Mouse (Mus musculus) MEL (cell line): ENCODE results near the gene Fbxo9.

ENCODE experiments used
- BHLHE40 ChIP-seq: IDR thresholded peaks from 2 replicates; pipeline ENCODE4 v1.6.1; 2012; ENCODE audit warnings: low read depth, mild to moderate bottlenecking, inconsistent platforms, low read length, improper control_type of control experiment, borderline replicate concordance
- CTCF ChIP-seq, 3 experiments: IDR thresholded peaks in 2 of 3; conservative IDR thresholded peaks in 1 of 3; 2 replicates each; pipeline ENCODE4 v1.5.1; 2011 to 2012; ENCODE audit warnings: low read length in 3 of 3, low read depth in 2 of 3, mild to moderate bottlenecking in 2 of 3, improper control_type of control experiment in 1 of 3, inconsistent platforms in 1 of 3, mixed read lengths in 1 of 3, moderate library complexity in 1 of 3; ENCODE audit not compliant: control insufficient read depth in 1 of 3, insufficient read depth in 1 of 3, poor library complexity in 1 of 3, severe bottlenecking in 1 of 3
- ETS1 ChIP-seq: IDR thresholded peaks from 2 replicates; pipeline ENCODE4 v1.6.1; 2012; ENCODE audit warnings: low read depth, mild to moderate bottlenecking, inconsistent platforms, low read length, improper control_type of control experiment, moderate library complexity
- GATA1 ChIP-seq: IDR thresholded peaks from 2 replicates; pipeline ENCODE4 v1.6.1; 2011; ENCODE audit warnings: low read depth, low read length, improper control_type of control experiment
- POLR2A ChIP-seq, 2 experiments: IDR thresholded peaks; 2 replicates each; pipeline ENCODE4 v1.6.1; 2011 to 2012; ENCODE audit warnings: low read length in 2 of 2, mild to moderate bottlenecking in 2 of 2, control low read depth in 1 of 2, improper control_type of control experiment in 1 of 2, low read depth in 1 of 2, moderate library complexity in 1 of 2; ENCODE audit not compliant: control insufficient read depth in 1 of 2, insufficient read depth in 1 of 2, poor library complexity in 1 of 2
- POLR2AphosphoS2 ChIP-seq: IDR thresholded peaks from 2 replicates; pipeline ENCODE4 v1.6.1; 2011; ENCODE audit warnings: low read length, improper control_type of control experiment
- POLR2AphosphoS5 ChIP-seq: IDR thresholded peaks from 2 replicates; pipeline ENCODE4 v1.6.1; 2012; ENCODE audit warnings: low read depth, borderline replicate concordance, mild to moderate bottlenecking, inconsistent platforms, low read length, moderate library complexity, mixed read lengths
- ZC3H11A ChIP-seq: IDR thresholded peaks from 2 replicates; pipeline ENCODE4 v1.6.1; 2012; ENCODE audit warnings: low read depth, mild to moderate bottlenecking, inconsistent platforms, low read length, improper control_type of control experiment
- ZNF384 ChIP-seq: IDR thresholded peaks from 2 replicates; pipeline ENCODE4 v1.6.1; 2012; ENCODE audit warnings: low read depth, mild to moderate bottlenecking, inconsistent platforms, low read length, improper control_type of control experiment

DNA sequence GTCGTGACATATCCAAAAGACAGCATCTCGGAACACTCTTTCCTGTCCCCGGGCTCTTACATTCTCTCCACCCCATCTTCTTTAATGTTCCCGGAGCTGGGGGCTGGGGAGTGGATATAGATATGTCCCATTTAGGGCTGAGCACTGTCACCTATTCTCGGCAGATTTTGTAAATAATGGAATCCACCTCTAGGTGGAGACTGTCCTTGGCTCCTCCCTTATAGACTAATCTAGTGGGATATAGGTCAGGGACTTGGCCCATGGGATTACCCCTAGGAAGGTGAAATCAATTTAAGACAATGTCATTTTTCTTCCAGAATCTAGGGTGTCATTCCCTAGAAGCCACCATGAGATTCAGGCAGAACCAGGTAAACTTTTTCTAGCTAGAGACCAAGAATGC lies 791 bp upstream of the Fbxo9 start:
- TF ChIP-seq ZC3H11A (no peak), POLR2A (IDR thresholded peaks at IDR 0.05; ENCODE audit: control insufficient read depth in 1 of 2, insufficient read depth in 1 of 2, low read depth in 1 of 2, low read length in 2 of 2, poor library complexity in 1 of 2) (no peak), ZNF384 (no peak), BHLHE40 (no peak), POLR2AphosphoS5 (no peak), ETS1 (no peak), CTCF (IDR thresholded peaks at IDR 0.05 in 2 of 3, conservative IDR thresholded peaks at IDR 0.05 in 1 of 3; ENCODE audit: control insufficient read depth in 1 of 3, insufficient read depth in 1 of 3, low read depth in 2 of 3, low read length in 3 of 3, poor library complexity in 1 of 3, severe bottlenecking in 1 of 3) (peak in 2 of 3 experiments; percentile 35 to 46; a peak in 4 of 6 replicates), POLR2AphosphoS2 (no peak), GATA1 (no peak)
